Mouse (Mus musculus) spleen, postnatal 14 days (tissue): Measurements from ENCODE around the gene Grm1.

Experiments used
- DNase-seq, 2 experiments: peaks; one replicate each; pipeline ENCODE4 v3.0.0; 2021 to 2022; ENCODE audit warnings: low spot score in 2 of 2

Gene Grm1

GRCm38 (mm10) chr10:10831141-10831540 lies 251.0 kb downstream of the Grm1 start:
- no peak for DNase-seq

GRCm38 (mm10) chr10:10827308-10827707 lies 254.8 kb downstream of the Grm1 start:
- DNase-seq, result no peak

- no peak for DNase-seq
These were observed 264.1 kb downstream of the Grm1 start for GRCm38 (mm10) chr10:10818061-10818460.

- DNase-seq, result no peak
These were observed 267.4 kb downstream of the Grm1 start for GRCm38 (mm10) chr10:10814631-10815216.

GRCm38 (mm10) chr10:10812750-10813711 lies 269.1 kb downstream of the Grm1 start:
- no peak for DNase-seq

GRCm38 (mm10) chr10:10809777-10810176 lies 272.4 kb downstream of the Grm1 start:
- no peak for DNase-seq

- no peak for DNase-seq
These were observed 286.8 kb downstream of the Grm1 start for GRCm38 (mm10) chr10:10795321-10795720.

GRCm38 (mm10) chr10:10790458-10790857 lies 291.7 kb downstream of the Grm1 start:
- no peak for DNase-seq

- no peak for DNase-seq
These were observed 292.2 kb downstream of the Grm1 start for GRCm38 (mm10) chr10:10789967-10790366.

- no peak for DNase-seq
These were observed 294.2 kb downstream of the Grm1 start for GRCm38 (mm10) chr10:10787906-10788416.

- DNase-seq, result no peak
These were observed 297.0 kb downstream of the Grm1 start for GRCm38 (mm10) chr10:10785122-10785521.

- no peak for DNase-seq
These were observed 307.3 kb downstream of the Grm1 start for GRCm38 (mm10) chr10:10774827-10775226.

GRCm38 (mm10) chr10:10763015-10763414 lies 319.1 kb downstream of the Grm1 start:
- no peak for DNase-seq

- no peak for DNase-seq
These were observed 320.9 kb downstream of the Grm1 start for GRCm38 (mm10) chr10:10761274-10761673.

- DNase-seq, result no peak
These were observed 321.4 kb downstream of the Grm1 start for GRCm38 (mm10) chr10:10760801-10761200.

- DNase-seq, result no peak
These were observed 331.1 kb downstream of the Grm1 start for GRCm38 (mm10) chr10:10751033-10751432.

GRCm38 (mm10) chr10:10744097-10744496 lies 338.1 kb downstream of the Grm1 start:
- no peak for DNase-seq

- DNase-seq, result no peak
These were observed 340.0 kb downstream of the Grm1 start for GRCm38 (mm10) chr10:10742172-10742571.

GRCm38 (mm10) chr10:10741314-10741713 lies 340.8 kb downstream of the Grm1 start:
- DNase-seq, result no peak

GRCm38 (mm10) chr10:10740729-10741128 lies 341.4 kb downstream of the Grm1 start:
- DNase-seq, result no peak

- no peak for DNase-seq
These were observed 345.0 kb downstream of the Grm1 start for GRCm38 (mm10) chr10:10737041-10737681.

- no peak for DNase-seq
These were observed 347.6 kb downstream of the Grm1 start for GRCm38 (mm10) chr10:10734561-10734960.
